Mouse (Mus musculus): ENCODE measurements around the gene Zfp488. TPM values are rescaled to one million over a fixed set of nuclear protein-coding genes. Genes with fewer than 3 reads are reported as not detected.

Gene Zfp488
- polyA plus RNA-seq, 1 experiment from 2014 or later = 0.84 TPM

Other genes starting within 250 kb of the Zfp488 start
- 20.3 and 20.9 TPM in 2 replicates for gene Gdf10, start 55.2 kb downstream of the Zfp488 start, polyA plus RNA-seq (2014; fragmentation: Nextera tagmentation; extraction: Ambion mirVana)
- gene Gdf2, start 37.7 kb downstream of the Zfp488 start, polyA plus RNA-seq (2014; fragmentation: Nextera tagmentation; extraction: Ambion mirVana) = 0.08 TPM in 1 of 2 replicates, not detected in the other
- gene Rbp3, start 24.8 kb downstream of the Zfp488 start, polyA plus RNA-seq (2014; fragmentation: Nextera tagmentation; extraction: Ambion mirVana) = not detected in 2 replicates
- not detected in 2 replicates for gene Gm30083, start 36.4 kb upstream of the Zfp488 start, polyA plus RNA-seq (2014; fragmentation: Nextera tagmentation; extraction: Ambion mirVana)
- not detected in 2 replicates for gene Gm5460, start 38.0 kb upstream of the Zfp488 start, polyA plus RNA-seq (2014; fragmentation: Nextera tagmentation; extraction: Ambion mirVana)
- not detected in 2 replicates for gene Antxrl, start 73.9 kb upstream of the Zfp488 start, polyA plus RNA-seq (2014; fragmentation: Nextera tagmentation; extraction: Ambion mirVana)
- gene Anxa8, start 107.2 kb upstream of the Zfp488 start, polyA plus RNA-seq (2014; fragmentation: Nextera tagmentation; extraction: Ambion mirVana) = 0.64 and 0.78 TPM in 2 replicates
- gene A630023A22Rik, start 124.0 kb upstream of the Zfp488 start, polyA plus RNA-seq (2014; fragmentation: Nextera tagmentation; extraction: Ambion mirVana) = not detected in 2 replicates
- not detected in 2 replicates for gene Npy4r, start 173.7 kb upstream of the Zfp488 start, polyA plus RNA-seq (2014; fragmentation: Nextera tagmentation; extraction: Ambion mirVana)
- gene Gprin2, start 222.9 kb upstream of the Zfp488 start, polyA plus RNA-seq (2014; fragmentation: Nextera tagmentation; extraction: Ambion mirVana) = 0.54 and 1.1 TPM in 2 replicates
- 0.12 and 0.16 TPM in 2 replicates for gene Syt15, start 240.8 kb upstream of the Zfp488 start, polyA plus RNA-seq (2014; fragmentation: Nextera tagmentation; extraction: Ambion mirVana)

All from neural tube, embryonic 11.5 days (tissue).